Mouse (Mus musculus): Measurements from ENCODE around the gene Olfr1532-ps1. TPM values are rescaled to one million over a fixed set of nuclear protein-coding genes. Genes with fewer than 3 reads are reported as not detected.

Olfr1532-ps1 gene
- polyA plus RNA-seq, 1 experiment from 2014 or later, result not detected

Other genes starting within 250 kb of the Olfr1532-ps1 start
- not detected in 2 replicates for gene Olfr693, start 227.4 kb upstream of the Olfr1532-ps1 start, polyA plus RNA-seq (2014; fragmentation: Nextera tagmentation; extraction: Ambion mirVana)
- not detected in 2 replicates for gene Olfr694, start 216.2 kb upstream of the Olfr1532-ps1 start, polyA plus RNA-seq (2014; fragmentation: Nextera tagmentation; extraction: Ambion mirVana)
- not detected in 2 replicates for gene Olfr695, start 191.6 kb upstream of the Olfr1532-ps1 start, polyA plus RNA-seq (2014; fragmentation: Nextera tagmentation; extraction: Ambion mirVana)
- gene Olfr697, start 165.6 kb upstream of the Olfr1532-ps1 start, polyA plus RNA-seq (2014; fragmentation: Nextera tagmentation; extraction: Ambion mirVana), result not detected in 2 replicates
- gene Olfr698, start 152.6 kb upstream of the Olfr1532-ps1 start, polyA plus RNA-seq (2014; fragmentation: Nextera tagmentation; extraction: Ambion mirVana), result not detected in 2 replicates
- not detected in 2 replicates for gene Olfr699, start 114.8 kb upstream of the Olfr1532-ps1 start, polyA plus RNA-seq (2014; fragmentation: Nextera tagmentation; extraction: Ambion mirVana)
- gene Olfr700, start 99.2 kb upstream of the Olfr1532-ps1 start, polyA plus RNA-seq (2014; fragmentation: Nextera tagmentation; extraction: Ambion mirVana), result not detected in 2 replicates
- not detected in 2 replicates for gene Olfr701, start 93.9 kb upstream of the Olfr1532-ps1 start, polyA plus RNA-seq (2014; fragmentation: Nextera tagmentation; extraction: Ambion mirVana)
- not detected in 2 replicates for gene Olfr702, start 74.1 kb upstream of the Olfr1532-ps1 start, polyA plus RNA-seq (2014; fragmentation: Nextera tagmentation; extraction: Ambion mirVana)
- gene Olfr703, start 64.6 kb upstream of the Olfr1532-ps1 start, polyA plus RNA-seq (2014; fragmentation: Nextera tagmentation; extraction: Ambion mirVana), result not detected in 2 replicates
- not detected in 2 replicates for gene Olfr704, start 44.8 kb upstream of the Olfr1532-ps1 start, polyA plus RNA-seq (2014; fragmentation: Nextera tagmentation; extraction: Ambion mirVana)
- gene Olfr705, start 31.1 kb upstream of the Olfr1532-ps1 start, polyA plus RNA-seq (2014; fragmentation: Nextera tagmentation; extraction: Ambion mirVana), result not detected in 2 replicates
- gene Olfr706, start 19.8 kb upstream of the Olfr1532-ps1 start, polyA plus RNA-seq (2014; fragmentation: Nextera tagmentation; extraction: Ambion mirVana), result not detected in 2 replicates
- gene Olfr707, start 6.8 kb upstream of the Olfr1532-ps1 start, polyA plus RNA-seq (2014; fragmentation: Nextera tagmentation; extraction: Ambion mirVana), result not detected in 2 replicates
- gene Olfr709-ps1, start 24.2 kb downstream of the Olfr1532-ps1 start, polyA plus RNA-seq (2014; fragmentation: Nextera tagmentation; extraction: Ambion mirVana), result not detected in 2 replicates
- not detected in 2 replicates for gene Olfr710, start 40.3 kb downstream of the Olfr1532-ps1 start, polyA plus RNA-seq (2014; fragmentation: Nextera tagmentation; extraction: Ambion mirVana)
- not detected in 2 replicates for gene Olfr6, start 55.9 kb downstream of the Olfr1532-ps1 start, polyA plus RNA-seq (2014; fragmentation: Nextera tagmentation; extraction: Ambion mirVana)
- not detected in 2 replicates for gene Olfr711, start 67.5 kb downstream of the Olfr1532-ps1 start, polyA plus RNA-seq (2014; fragmentation: Nextera tagmentation; extraction: Ambion mirVana)
- not detected in 2 replicates for gene Olfr2, start 98.1 kb downstream of the Olfr1532-ps1 start, polyA plus RNA-seq (2014; fragmentation: Nextera tagmentation; extraction: Ambion mirVana)
- not detected in 2 replicates for gene Olfr713, start 123.2 kb downstream of the Olfr1532-ps1 start, polyA plus RNA-seq (2014; fragmentation: Nextera tagmentation; extraction: Ambion mirVana)
- gene Olfr714, start 163.0 kb downstream of the Olfr1532-ps1 start, polyA plus RNA-seq (2014; fragmentation: Nextera tagmentation; extraction: Ambion mirVana), result not detected in 2 replicates
- gene Olfr17, start 185.2 kb downstream of the Olfr1532-ps1 start, polyA plus RNA-seq (2014; fragmentation: Nextera tagmentation; extraction: Ambion mirVana), result not detected in 2 replicates
- gene Olfr715b, start 202.4 kb downstream of the Olfr1532-ps1 start, polyA plus RNA-seq (2014; fragmentation: Nextera tagmentation; extraction: Ambion mirVana), result not detected in 2 replicates
- not detected in 2 replicates for gene Olfr715, start 223.1 kb downstream of the Olfr1532-ps1 start, polyA plus RNA-seq (2014; fragmentation: Nextera tagmentation; extraction: Ambion mirVana)
- not detected in 2 replicates for gene Olfr716, start 230.3 kb downstream of the Olfr1532-ps1 start, polyA plus RNA-seq (2014; fragmentation: Nextera tagmentation; extraction: Ambion mirVana)